Mouse (Mus musculus): ENCODE measurements around the gene Xrcc6.

DNA sequence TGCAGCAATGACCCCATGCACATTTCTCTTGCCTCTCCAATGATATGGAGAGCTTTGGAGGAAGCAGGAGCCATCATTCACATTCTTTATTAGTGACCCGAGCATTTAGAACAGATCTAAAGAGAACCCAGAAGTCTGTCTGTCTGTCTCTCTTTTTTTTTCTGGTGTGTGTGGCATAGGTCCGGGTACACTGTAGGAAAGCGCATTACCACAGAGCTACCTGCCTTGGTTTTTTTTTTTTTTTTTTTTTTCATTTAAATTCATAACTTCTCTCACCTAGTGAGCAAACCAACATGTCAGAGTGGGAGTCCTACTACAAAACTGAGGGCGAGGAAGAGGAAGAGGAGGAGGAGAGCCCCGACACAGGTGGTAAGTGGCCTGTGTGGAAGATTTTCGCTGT, 29.2 kb downstream of the Xrcc6 start:
- TF ChIP-seq CTCF (IDR thresholded peaks at IDR 0.05; ENCODE audit: control insufficient read depth, insufficient read depth, insufficient read length) (no peak), MYOG (IDR thresholded peaks at IDR 0.05; ENCODE audit: control insufficient read depth, extremely low read depth, insufficient read length) (no peak), MYOD1 (IDR thresholded peaks at IDR 0.05; ENCODE audit: control insufficient read depth, insufficient read length, low read depth) (no peak), CEBPB (IDR thresholded peaks at IDR 0.05; ENCODE audit: low read depth) (no peak), MAX (IDR thresholded peaks at IDR 0.05) (no peak), USF1 (IDR thresholded peaks at IDR 0.05; ENCODE audit: low read depth) (no peak), FOSL1 (IDR thresholded peaks at IDR 0.05; ENCODE audit: insufficient read depth, low read length, poor library complexity, severe bottlenecking) (no peak)

All from C2C12 (cell line).